9 mouse cellular contexts compared by ENCODE assay signal in genomic region chr15:85612660-85613357, GRCm38 (mm10). TPM values are rescaled to one million over a fixed set of nuclear protein-coding genes. Genes with fewer than 3 reads are reported as not detected.
DNase-seq lines count a peak whose midpoint lies in the region; ATAC-seq and TF ChIP-seq lines count a peak whose summit lies in the region.
"Had no signal": no experiment of that assay in that cellular context is flagged by ENCODE, and none has a peak within 500 bp of the region (broad histone marks: within the 10 kb centered on the region; RNA-seq: fewer than 3 reads in every experiment).

No protein-coding gene starts in this region.

- no peaks in the 10 kb centered on the region for H3K27me3 ChIP-seq in cerebellum, adult 2 months (ENCODE audit: control insufficient read depth, insufficient read depth, low read length)
- peaks cover 17% of the 10 kb centered on the region for H3K27me3 ChIP-seq in neural tube, embryonic 12.5 days (replicated peaks)
- H3K27me3 ChIP-seq in midbrain, postnatal 0 days (ENCODE audit: insufficient read depth, low read length) = peaks cover 3% of the 10 kb centered on the region; the same call in 1 of the 2 replicates

- peak; percentile 73 for TF ChIP-seq CTCF in cerebellum, adult 2 months (IDR thresholded peaks at IDR 0.05; ENCODE audit: borderline replicate concordance, insufficient read depth, low read depth, low read length)
- TF ChIP-seq CTCF in midbrain, postnatal 0 days (IDR thresholded peaks at IDR 0.05) = peak; percentile 77

- H3K27ac ChIP-seq in cerebellum, adult 2 months (ENCODE audit: insufficient read depth, low read length) = peak overlapping the region; percentile 29; the same call in 1 of the 2 replicates
- H3K27ac ChIP-seq in neural tube, embryonic 12.5 days = peak overlapping the region; percentile 89
- peak overlapping the region; percentile 65 for H3K27ac ChIP-seq in midbrain, postnatal 0 days (ENCODE audit: low read depth, low read length)

- H3K4me3 ChIP-seq in cerebellum, adult 2 months (replicated peaks; ENCODE audit: insufficient read depth, low read depth, low read length) = no peak overlapping the region
- H3K4me3 ChIP-seq in neural tube, embryonic 12.5 days = no peak overlapping the region
- no peak overlapping the region for H3K4me3 ChIP-seq in midbrain, postnatal 0 days (ENCODE audit: low read depth, low read length)

- no peaks in the 10 kb centered on the region for H3K9me3 ChIP-seq in neural tube, embryonic 12.5 days
- H3K9me3 ChIP-seq in midbrain, postnatal 0 days (ENCODE audit: low read length) = no peaks in the 10 kb centered on the region

- H3K4me1 ChIP-seq in cerebellum, adult 2 months (ENCODE audit: control insufficient read depth, insufficient read depth, low read length) = peaks cover 22% of the 10 kb centered on the region
- peaks cover 41% of the 10 kb centered on the region for H3K4me1 ChIP-seq in neural tube, embryonic 12.5 days
- no peaks in the 10 kb centered on the region for H3K4me1 ChIP-seq in midbrain, postnatal 0 days (ENCODE audit: insufficient read depth, low read length)

- 0 out of 2 replicates have a peak, but pooled peaks have one; percentile 1 for ATAC-seq in neural tube, embryonic 12.5 days (ENCODE audit: low FRiP score, low read depth)
- peak; percentile 43; the same call in 1 of the 2 replicates for ATAC-seq in erythroblast, adult 5-6 weeks (replicated peaks; ENCODE audit: low FRiP score, poor library complexity, severe bottlenecking)
- no peak for ATAC-seq in midbrain, postnatal 0 days (ENCODE audit: low FRiP score)
- ATAC-seq in frontal cortex, adult (ENCODE audit: low TSS enrichment) = no peak

- H3K36me3 ChIP-seq in neural tube, embryonic 12.5 days = no peaks in the 10 kb centered on the region
- H3K36me3 ChIP-seq in midbrain, postnatal 0 days (ENCODE audit: insufficient read depth, low read length) = no peaks in the 10 kb centered on the region

- H3K4me2 ChIP-seq in neural tube, embryonic 12.5 days (replicated peaks) = 0 out of 2 replicates have a peak overlapping the region, but pooled peaks have one; percentile 12
- H3K4me2 ChIP-seq in midbrain, postnatal 0 days (ENCODE audit: low read depth, low read length, poor library complexity, severe bottlenecking) = no peak overlapping the region

- no peak overlapping the region for H3K9ac ChIP-seq in neural tube, embryonic 12.5 days
- H3K9ac ChIP-seq in midbrain, postnatal 0 days (replicated peaks; ENCODE audit: low read length, poor library complexity, severe bottlenecking) = no peak overlapping the region

- peak; percentile 36 to 57 for DNase-seq in cerebellum, adult 2 months
- DNase-seq in cerebellum, adult 8-10 months = no peak
- DNase-seq in neural tube, embryonic 10.5 days (ENCODE audit: extremely low spot score, low spot score) = no peak
- DNase-seq in kidney, postnatal 14 days = peak; percentile 74
- peak; percentile 62 for DNase-seq in midbrain, postnatal 0 days (ENCODE audit: low spot score)

- WGBS in cerebellum, adult 2 months = 73% methylated on average over 8 of the region's 8 CpGs
- WGBS in neural tube, embryonic 12.5 days = 73% methylated on average over 8 of the region's 8 CpGs
- WGBS in midbrain, postnatal 0 days = 76% methylated on average over 8 of the region's 8 CpGs

- TF ChIP-seq POLR2A in cerebellum, adult 2 months (IDR thresholded peaks at IDR 0.05; ENCODE audit: borderline replicate concordance, insufficient read depth, low read length) = no peak

RNA-seq across cellular contexts. Expression of gene Wnt7b, which starts 30.5 kb away (rescaled TPM):
- 11.1 and 14.7 TPM in 2 replicates for polyA plus RNA-seq in cerebellum, adult 2 months (2012; rRNA removed)
- polyA plus RNA-seq in neural tube, embryonic 12.5 days (2016; fragmentation: Nextera tagmentation; extraction: Ambion mirVana) = 90.3 and 99.7 TPM in 2 replicates
- total RNA-seq in erythroblast, adult 5-6 weeks (2015; ENCODE audit: low replicate concordance) = not detected in 2 replicates
- not detected in 2 replicates for total RNA-seq in erythroblast, adult 5-6 weeks (2017; ENCODE audit: low replicate concordance)
- 26.3 and 34.3 TPM in 2 replicates for total RNA-seq in midbrain, postnatal 0 days (2014; rRNA removed)
- polyA plus RNA-seq in midbrain, postnatal 0 days (2015; fragmentation: Nextera tagmentation; extraction: Ambion mirVana) = 19.0 and 19.5 TPM in 2 replicates
- total RNA-seq: neutrophil, adult 5-6 weeks had no signal

Comparison
In these comparisons a context has a peak if more than half of its experiments do, and no peak if none do; other contexts are left out.
1. DNase-seq: peak in cerebellum, adult 2 months (2 of 2), kidney, postnatal 14 days (single experiment) and midbrain, postnatal 0 days (single experiment); none in cerebellum, adult 8-10 months (single experiment) and neural tube, embryonic 10.5 days (single experiment).
2. H3K27ac ChIP-seq: peak in every context shown above with its lines; median percentile 89 in neural tube, embryonic 12.5 days; 65 in midbrain, postnatal 0 days; 29 in cerebellum, adult 2 months.
3. ATAC-seq: peak in neural tube, embryonic 12.5 days (single experiment) and erythroblast, adult 5-6 weeks (single experiment); none in midbrain, postnatal 0 days (single experiment) and frontal cortex, adult (single experiment).